Mouse (Mus musculus): Measurements from ENCODE around the gene Cxcr6. TPM values are rescaled to one million over a fixed set of nuclear protein-coding genes. Genes with fewer than 3 reads are reported as not detected.
A peak's percentile ranks its signal among the peaks of the same experiment; 100 is the strongest.

The Cxcr6 gene
- polyA plus RNA-seq, 1 experiment from 2014 or later: 0.22 TPM

DNA sequence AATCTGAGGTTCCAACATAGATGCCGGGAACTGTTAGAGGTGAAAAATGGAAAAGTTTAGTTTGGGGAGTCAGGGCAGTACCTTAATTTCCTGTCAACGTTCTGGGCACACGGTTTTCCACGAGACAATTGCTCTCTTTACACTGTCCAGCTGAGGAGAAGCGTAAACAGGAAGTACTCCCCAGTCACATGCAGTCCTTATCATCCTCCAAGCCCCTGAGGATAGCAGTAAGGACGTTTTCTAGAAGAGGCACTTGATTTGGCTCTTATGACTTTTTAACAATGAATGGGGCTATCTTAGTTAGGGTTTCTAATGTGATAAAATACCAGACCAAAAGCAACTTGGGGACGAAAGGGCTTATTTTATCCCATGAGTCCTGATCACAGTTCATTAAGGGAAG is 2.3 kb downstream of the Cxcr6 start:
- no peaks in the 10 kb centered on the region; the same call in 1 of the 2 replicates for H3K36me3 ChIP-seq (ENCODE audit: control insufficient read depth, insufficient read depth, low read length)
- DNase-seq (ENCODE audit: low spot score): no peak
- 47% methylated on average over 7 of the region's 7 CpGs for WGBS
- H3K9ac ChIP-seq (ENCODE audit: low read depth, low read length): no peak overlapping the region
- H3K27ac ChIP-seq (ENCODE audit: low read depth, low read length): no peak overlapping the region
- H3K9me3 ChIP-seq (ENCODE audit: control insufficient read depth, low read length): no peaks in the 10 kb centered on the region
- H3K4me2 ChIP-seq: no peak overlapping the region
- no peak overlapping the region for H3K4me3 ChIP-seq (ENCODE audit: low read depth, low read length)
- no peaks in the 10 kb centered on the region for H3K27me3 ChIP-seq (replicated peaks; ENCODE audit: control insufficient read depth, insufficient read depth, low read length)
- no peaks in the 10 kb centered on the region for H3K4me1 ChIP-seq (replicated peaks; ENCODE audit: control insufficient read depth, insufficient read depth, low read length)
- 0 out of 2 replicates have a peak, but pooled peaks have one; percentile 23 for ATAC-seq (replicated peaks; ENCODE audit: low FRiP score)

DNA sequence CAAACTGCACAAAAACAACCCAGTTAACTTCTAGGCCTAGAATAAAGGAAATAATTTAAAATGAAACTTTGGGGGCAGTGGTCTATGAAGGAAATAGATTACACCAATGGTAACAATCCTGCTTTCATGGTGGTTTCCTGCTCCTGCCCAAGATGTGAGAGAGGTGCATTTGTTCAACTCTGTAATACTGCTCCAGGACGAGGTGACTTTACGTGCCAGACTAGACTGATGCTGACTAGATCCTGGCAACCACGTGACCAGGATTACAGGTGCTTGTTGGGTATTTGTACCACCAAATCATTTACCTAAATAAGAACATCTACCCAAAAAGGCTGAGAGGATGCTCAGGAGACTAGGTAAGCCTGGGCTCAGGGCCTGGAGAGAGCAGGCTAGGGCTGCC is 5.6 kb downstream of the Cxcr6 start:
- 87% methylated on average over 3 of the region's 3 CpGs for WGBS
- DNase-seq (ENCODE audit: low spot score) (no peak), ATAC-seq (replicated peaks; ENCODE audit: low FRiP score) (no peak)
- no peaks in the 10 kb centered on the region for H3K4me1 ChIP-seq (replicated peaks; ENCODE audit: control insufficient read depth, insufficient read depth, low read length)
- no peaks in the 10 kb centered on the region for H3K27me3 ChIP-seq (replicated peaks; ENCODE audit: control insufficient read depth, insufficient read depth, low read length)
- H3K4me3 ChIP-seq (ENCODE audit: low read depth, low read length): no peak overlapping the region
- H3K9ac ChIP-seq (ENCODE audit: low read depth, low read length): no peak overlapping the region
- no peak overlapping the region for H3K4me2 ChIP-seq
- H3K27ac ChIP-seq (ENCODE audit: low read depth, low read length): no peak overlapping the region
- H3K9me3 ChIP-seq (ENCODE audit: control insufficient read depth, low read length): no peaks in the 10 kb centered on the region
- H3K36me3 ChIP-seq (ENCODE audit: control insufficient read depth, insufficient read depth, low read length): peaks cover 3% of the 10 kb centered on the region; the same call in 1 of the 2 replicates

DNA sequence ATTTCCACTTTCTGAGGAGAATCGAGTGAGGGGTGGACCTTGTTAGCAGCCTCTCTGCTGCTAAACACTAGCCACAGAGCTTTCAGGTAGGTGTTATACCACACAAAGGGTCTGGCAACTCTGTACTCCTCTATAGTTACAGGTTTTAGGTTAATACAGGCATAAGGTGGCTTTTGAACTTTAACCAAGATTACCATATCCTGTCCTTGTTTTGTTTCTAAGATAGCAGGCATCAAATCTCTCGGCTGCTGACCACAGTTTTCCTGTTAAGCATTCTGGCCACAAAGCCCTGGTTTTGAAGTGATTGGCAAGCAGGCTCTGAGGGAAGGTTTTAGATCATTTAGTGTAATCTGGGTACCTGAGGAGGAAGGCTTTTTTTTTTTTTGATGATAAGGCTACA is 8.1 kb downstream of the Cxcr6 start:
- no peaks in the 10 kb centered on the region for H3K9me3 ChIP-seq (ENCODE audit: control insufficient read depth, low read length)
- no peak overlapping the region for H3K27ac ChIP-seq (ENCODE audit: low read depth, low read length)
- H3K4me2 ChIP-seq: no peak overlapping the region
- H3K4me1 ChIP-seq (replicated peaks; ENCODE audit: control insufficient read depth, insufficient read depth, low read length): no peaks in the 10 kb centered on the region
- DNase-seq (ENCODE audit: low spot score) (no peak), ATAC-seq (replicated peaks; ENCODE audit: low FRiP score) (no peak)
- peaks cover 13% of the 10 kb centered on the region for H3K36me3 ChIP-seq (ENCODE audit: control insufficient read depth, insufficient read depth, low read length)
- no peak overlapping the region for H3K4me3 ChIP-seq (ENCODE audit: low read depth, low read length)
- 70% methylated on average over 2 of the region's 2 CpGs for WGBS
- no peaks in the 10 kb centered on the region for H3K27me3 ChIP-seq (replicated peaks; ENCODE audit: control insufficient read depth, insufficient read depth, low read length)
- no peak overlapping the region for H3K9ac ChIP-seq (ENCODE audit: low read depth, low read length)

DNA sequence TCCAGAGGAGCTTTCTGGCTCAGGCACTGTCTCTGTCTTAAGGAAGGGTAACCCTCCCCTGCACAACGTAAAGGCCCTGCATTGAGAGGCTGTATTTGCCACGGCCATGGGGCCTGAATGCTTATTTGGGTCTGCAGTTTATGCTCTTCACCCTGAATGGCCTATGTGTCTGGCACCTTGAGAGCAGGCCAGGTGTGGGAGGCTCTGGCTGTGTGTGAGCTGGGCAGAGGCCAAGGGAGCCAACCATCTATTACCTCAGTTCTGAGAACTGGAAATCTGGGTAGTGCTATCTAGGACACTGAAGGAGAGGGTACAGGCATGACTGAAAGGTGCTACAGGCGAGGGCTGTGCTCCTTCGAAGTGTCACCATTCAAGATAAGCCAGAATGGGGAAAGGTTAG is 8.5 kb downstream of the Cxcr6 start:
- Histone ChIP-seq H3K36me3 (ENCODE audit: control insufficient read depth, insufficient read depth, low read length) (peaks cover 14% of the 10 kb centered on the region), H3K27me3 (replicated peaks; ENCODE audit: control insufficient read depth, insufficient read depth, low read length) (no peaks in the 10 kb centered on the region), H3K4me2 (no peak overlapping the region), H3K9me3 (ENCODE audit: control insufficient read depth, low read length) (no peaks in the 10 kb centered on the region), H3K4me3 (ENCODE audit: low read depth, low read length) (no peak overlapping the region), H3K4me1 (replicated peaks; ENCODE audit: control insufficient read depth, insufficient read depth, low read length) (no peaks in the 10 kb centered on the region), H3K9ac (ENCODE audit: low read depth, low read length) (no peak overlapping the region), H3K27ac (ENCODE audit: low read depth, low read length) (no peak overlapping the region)
- no peak for ATAC-seq (replicated peaks; ENCODE audit: low FRiP score)
- no peak for DNase-seq (ENCODE audit: low spot score)
- WGBS: 79% methylated on average over 4 of the region's 4 CpGs

DNA sequence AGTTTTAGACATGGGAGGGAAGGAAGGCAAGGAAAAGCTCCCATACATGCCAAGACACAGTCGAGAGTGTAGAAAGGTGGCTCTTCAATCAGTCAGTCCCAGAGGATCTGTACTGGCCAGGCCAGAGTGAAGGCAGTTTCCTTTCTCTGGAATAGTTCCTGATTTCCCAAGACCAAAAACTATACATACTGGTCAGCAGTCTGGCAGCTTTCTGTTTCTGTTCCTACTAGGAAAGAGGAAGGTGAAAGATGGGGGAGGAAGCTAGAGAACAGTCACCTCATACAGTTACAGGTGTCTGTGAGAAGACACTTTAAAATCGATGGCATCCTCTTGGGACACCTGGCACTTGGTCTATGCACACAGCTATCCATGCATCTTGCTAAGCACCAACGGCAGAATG is 9.2 kb downstream of the Cxcr6 start:
- 84% methylated on average over 3 of the region's 3 CpGs for WGBS
- Histone ChIP-seq H3K27ac (ENCODE audit: low read depth, low read length) (no peak overlapping the region), H3K36me3 (ENCODE audit: control insufficient read depth, insufficient read depth, low read length) (peaks cover 15% of the 10 kb centered on the region), H3K4me3 (ENCODE audit: low read depth, low read length) (no peak overlapping the region), H3K27me3 (replicated peaks; ENCODE audit: control insufficient read depth, insufficient read depth, low read length) (no peaks in the 10 kb centered on the region), H3K4me1 (replicated peaks; ENCODE audit: control insufficient read depth, insufficient read depth, low read length) (no peaks in the 10 kb centered on the region), H3K4me2 (no peak overlapping the region), H3K9me3 (ENCODE audit: control insufficient read depth, low read length) (no peaks in the 10 kb centered on the region), H3K9ac (ENCODE audit: low read depth, low read length) (no peak overlapping the region)
- no peak for ATAC-seq (replicated peaks; ENCODE audit: low FRiP score)
- no peak for DNase-seq (ENCODE audit: low spot score)

DNA sequence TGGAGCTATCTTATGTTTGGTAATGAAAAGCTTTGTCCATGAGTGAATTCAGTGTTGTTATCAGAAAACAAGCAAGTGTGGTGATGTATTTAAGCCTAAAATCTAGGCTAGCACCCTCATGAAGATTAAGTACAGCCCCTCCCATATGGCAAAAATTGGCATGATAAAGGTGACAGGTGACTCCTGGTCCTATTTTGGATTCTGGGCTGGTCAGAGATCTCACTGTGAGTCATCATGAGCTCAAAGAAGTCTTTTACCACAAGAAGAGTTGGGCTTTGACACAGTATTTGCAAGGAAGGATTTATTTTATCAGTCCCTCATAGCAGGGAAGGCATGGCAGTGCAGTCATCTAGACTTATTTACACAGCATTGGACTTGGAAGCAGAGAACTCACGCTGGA is 9.7 kb downstream of the Cxcr6 start:
- WGBS: 93% methylated on average over 1 of the region's 1 CpGs
- ATAC-seq (replicated peaks; ENCODE audit: low FRiP score) (no peak), DNase-seq (ENCODE audit: low spot score) (no peak)
- no peaks in the 10 kb centered on the region for H3K27me3 ChIP-seq (replicated peaks; ENCODE audit: control insufficient read depth, insufficient read depth, low read length)
- H3K4me1 ChIP-seq (replicated peaks; ENCODE audit: control insufficient read depth, insufficient read depth, low read length): no peaks in the 10 kb centered on the region
- H3K27ac ChIP-seq (ENCODE audit: low read depth, low read length): no peak overlapping the region
- no peak overlapping the region for H3K9ac ChIP-seq (ENCODE audit: low read depth, low read length)
- no peak overlapping the region for H3K4me2 ChIP-seq
- no peaks in the 10 kb centered on the region for H3K9me3 ChIP-seq (ENCODE audit: control insufficient read depth, low read length)
- H3K4me3 ChIP-seq (ENCODE audit: low read depth, low read length): no peak overlapping the region
- H3K36me3 ChIP-seq (ENCODE audit: control insufficient read depth, insufficient read depth, low read length): peaks cover 15% of the 10 kb centered on the region

DNA sequence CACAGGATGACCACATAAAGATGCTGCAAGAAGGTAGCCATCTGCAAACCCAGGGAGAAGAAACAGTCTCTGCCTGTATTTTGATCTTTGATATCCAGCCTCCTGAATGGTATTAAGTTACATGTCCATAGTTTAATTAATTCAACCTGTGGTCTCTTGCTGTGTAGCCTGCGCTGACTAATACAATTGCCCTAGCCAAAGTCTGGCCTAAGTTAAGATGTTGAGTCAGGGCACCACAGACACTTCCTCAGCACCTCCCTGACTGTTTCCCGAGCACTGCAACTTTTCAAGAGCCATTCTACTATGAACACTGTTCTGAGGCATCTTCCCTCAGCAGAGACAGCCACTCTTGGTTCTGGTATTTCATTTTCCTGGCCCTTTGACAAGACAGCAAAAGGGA is 12.3 kb downstream of the Cxcr6 start:
- Histone ChIP-seq H3K27ac (ENCODE audit: low read depth, low read length) (no peak overlapping the region), H3K36me3 (ENCODE audit: control insufficient read depth, insufficient read depth, low read length) (peaks cover 26% of the 10 kb centered on the region), H3K4me1 (replicated peaks; ENCODE audit: control insufficient read depth, insufficient read depth, low read length) (no peaks in the 10 kb centered on the region), H3K4me3 (ENCODE audit: low read depth, low read length) (no peak overlapping the region), H3K9ac (ENCODE audit: low read depth, low read length) (no peak overlapping the region), H3K9me3 (ENCODE audit: control insufficient read depth, low read length) (no peaks in the 10 kb centered on the region), H3K27me3 (replicated peaks; ENCODE audit: control insufficient read depth, insufficient read depth, low read length) (no peaks in the 10 kb centered on the region), H3K4me2 (no peak overlapping the region)
- DNase-seq (ENCODE audit: low spot score) (no peak), ATAC-seq (replicated peaks; ENCODE audit: low FRiP score) (no peak)
- WGBS: 83% methylated on average over 2 of the region's 2 CpGs

DNA sequence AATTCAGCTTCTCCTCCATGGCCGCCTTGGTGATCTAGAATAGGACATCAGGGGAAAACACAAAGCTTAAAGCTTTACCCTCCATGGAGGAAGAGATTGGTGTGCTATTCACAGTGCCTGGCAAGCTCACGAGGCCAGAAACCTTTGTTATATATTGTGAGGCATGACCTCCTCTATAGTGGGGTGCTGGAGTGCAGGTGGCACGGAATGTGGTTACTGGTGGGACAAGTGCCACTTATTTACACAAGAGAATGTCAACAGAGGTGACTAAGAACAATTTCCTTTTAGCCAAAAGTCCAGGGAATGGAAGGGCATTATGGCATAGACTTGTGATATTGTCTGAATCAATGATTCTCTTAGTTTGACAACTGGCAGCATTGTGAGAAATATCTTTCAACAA is 20.4 kb downstream of the Cxcr6 start:
- no peak overlapping the region for H3K4me3 ChIP-seq (ENCODE audit: low read depth, low read length)
- no peak overlapping the region for H3K27ac ChIP-seq (ENCODE audit: low read depth, low read length)
- DNase-seq (ENCODE audit: low spot score) (no peak), ATAC-seq (replicated peaks; ENCODE audit: low FRiP score) (no peak)
- no peaks in the 10 kb centered on the region for H3K9me3 ChIP-seq (ENCODE audit: control insufficient read depth, low read length)
- no peak overlapping the region for H3K4me2 ChIP-seq
- no peaks in the 10 kb centered on the region for H3K27me3 ChIP-seq (replicated peaks; ENCODE audit: control insufficient read depth, insufficient read depth, low read length)
- H3K9ac ChIP-seq (ENCODE audit: low read depth, low read length): no peak overlapping the region
- WGBS: 89% methylated on average over 3 of the region's 3 CpGs
- peaks cover 43% of the 10 kb centered on the region for H3K36me3 ChIP-seq (ENCODE audit: control insufficient read depth, insufficient read depth, low read length)
- no peaks in the 10 kb centered on the region for H3K4me1 ChIP-seq (replicated peaks; ENCODE audit: control insufficient read depth, insufficient read depth, low read length)

DNA sequence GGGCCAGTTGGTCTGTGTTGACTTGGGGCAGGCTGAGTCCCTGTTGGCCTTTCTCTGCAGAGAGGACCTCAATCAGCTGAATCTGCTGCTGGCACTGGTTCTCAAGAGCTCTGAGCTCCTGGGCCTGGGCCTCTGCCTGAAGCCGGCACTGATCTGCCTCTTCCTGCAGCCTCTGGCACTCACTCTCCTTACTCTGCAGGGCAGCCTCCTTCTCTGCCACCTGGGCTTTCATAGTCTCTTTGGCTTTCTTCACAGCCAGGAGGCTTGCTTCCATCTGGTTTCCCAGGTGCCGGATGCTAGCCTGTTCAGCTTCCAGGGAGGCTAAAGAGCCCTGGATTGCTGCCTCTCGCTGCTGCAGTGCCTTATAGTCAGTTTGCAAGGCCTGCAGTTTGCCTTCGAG is 22.6 kb downstream of the Cxcr6 start:
- H3K27me3 ChIP-seq (replicated peaks; ENCODE audit: control insufficient read depth, insufficient read depth, low read length): no peaks in the 10 kb centered on the region
- ATAC-seq (replicated peaks; ENCODE audit: low FRiP score): no peak
- H3K36me3 ChIP-seq (ENCODE audit: control insufficient read depth, insufficient read depth, low read length): peaks cover 29% of the 10 kb centered on the region

More for the DNA sequence above, 22.6 kb downstream of the Cxcr6 start:
- Histone ChIP-seq H3K27ac (ENCODE audit: low read depth, low read length) (no peak overlapping the region), H3K9ac (ENCODE audit: low read depth, low read length) (no peak overlapping the region), H3K4me3 (ENCODE audit: low read depth, low read length) (no peak overlapping the region), H3K4me2 (no peak overlapping the region), H3K4me1 (replicated peaks; ENCODE audit: control insufficient read depth, insufficient read depth, low read length) (no peaks in the 10 kb centered on the region), H3K9me3 (ENCODE audit: control insufficient read depth, low read length) (no peaks in the 10 kb centered on the region)
- DNase-seq (ENCODE audit: low spot score): no peak
- 93% methylated on average over 4 of the region's 4 CpGs for WGBS
